Mouse (Mus musculus) kidney, embryonic 16.5 days (tissue): ENCODE results near the gene Mapk8ip2. TPM values are rescaled to one million over a fixed set of nuclear protein-coding genes. Genes with fewer than 3 reads are reported as not detected.

Source experiments
- ATAC-seq: fragments of 200-750 bp; cut with Nextera tagmentation; 2 replicates; pipeline ENCODE4 v1.8.0; 2017; ENCODE audit warnings: moderate TSS enrichment; ENCODE audit not compliant: low FRiP score, low TSS enrichment
- H3K27ac ChIP-seq: fragments of 300-500 bp; sonication (generic); 2 replicates; pipeline ENCODE4 v1.5.1; 2014; ENCODE audit warnings: low read length
- H3K27me3 ChIP-seq: fragments of 300-500 bp; sonication (generic); 2 replicates; pipeline ENCODE4 v1.6.1; 2014; ENCODE audit warnings: low read length, control low read depth, mixed read lengths; ENCODE audit not compliant: insufficient read depth
- H3K36me3 ChIP-seq: fragments of 300-500 bp; sonication (generic); 2 replicates; pipeline ENCODE4 v1.6.1; 2014; ENCODE audit warnings: low read length, control low read depth, mixed read lengths; ENCODE audit not compliant: insufficient read depth
- H3K4me1 ChIP-seq: fragments of 300-500 bp; sonication (generic); 2 replicates; pipeline ENCODE4 v1.6.1; 2014; ENCODE audit warnings: low read length, control low read depth, mixed read lengths; ENCODE audit not compliant: insufficient read depth
- H3K4me2 ChIP-seq: fragments of 300-500 bp; sonication (generic); replicated peaks from 2 replicates; pipeline ENCODE4 v1.6.1; 2014; ENCODE audit warnings: low read depth, low read length
- H3K4me3 ChIP-seq: fragments of 300-500 bp; sonication (generic); 2 replicates; pipeline ENCODE4 v1.5.1; 2014; ENCODE audit warnings: mild to moderate bottlenecking, low read length
- H3K9ac ChIP-seq: fragments of 300-500 bp; sonication (generic); replicated peaks from 2 replicates; pipeline ENCODE4 v1.6.1; 2014; ENCODE audit warnings: low read length
- H3K9me3 ChIP-seq: fragments of 300-500 bp; sonication (generic); 2 replicates; pipeline ENCODE4 v1.6.1; 2016; ENCODE audit warnings: low read length, control low read depth
- WGBS: fragments of 180-500 bp; shearing (Covaris S2); extraction: QIAGEN DNeasy Blood & Tissue Kit; methylation state at CpG from one replicate; pipeline ENCODE4 v1.1.7; 2014; 5-methylcytosine and 5-hydroxymethylcytosine counted together
- polyA plus RNA-seq: library from polyadenylated mRNA; unstranded; fragments of >200 nt; fragmentation: Nextera tagmentation; extraction: Ambion mirVana; gene quantifications from 2 replicates; pipeline ENCODE4 v1.2.1, GENCODE M21; 2015

The Mapk8ip2 gene
- polyA plus RNA-seq, 1 experiment from 2014 or later, result 0.92 TPM

- ATAC-seq, result no peak
- Histone ChIP-seq H3K4me2 (no peak overlapping the region), H3K4me1 (no peaks in the 10 kb centered on the region), H3K9me3 (no peaks in the 10 kb centered on the region), H3K36me3 (no peaks in the 10 kb centered on the region), H3K27me3 (no peaks in the 10 kb centered on the region), H3K27ac (no peak overlapping the region), H3K4me3 (no peak overlapping the region), H3K9ac (no peak overlapping the region)
- 57% methylated on average over 5 of the region's 5 CpGs for WGBS
Observed at GRCm38 (mm10) chr15:89463334-89464235, 9.9 kb downstream of the Mapk8ip2 start.

- Histone ChIP-seq H3K4me2 (no peak overlapping the region), H3K9ac (no peak overlapping the region), H3K4me3 (no peak overlapping the region), H3K36me3 (no peaks in the 10 kb centered on the region), H3K4me1 (no peaks in the 10 kb centered on the region), H3K27ac (no peak overlapping the region), H3K9me3 (no peaks in the 10 kb centered on the region), H3K27me3 (no peaks in the 10 kb centered on the region)
- 9% methylated on average over 1 of the region's 1 CpGs for WGBS
- no peak for ATAC-seq
Observed at GRCm38 (mm10) chr15:89465052-89465451, 11.3 kb downstream of the Mapk8ip2 start.

DNA sequence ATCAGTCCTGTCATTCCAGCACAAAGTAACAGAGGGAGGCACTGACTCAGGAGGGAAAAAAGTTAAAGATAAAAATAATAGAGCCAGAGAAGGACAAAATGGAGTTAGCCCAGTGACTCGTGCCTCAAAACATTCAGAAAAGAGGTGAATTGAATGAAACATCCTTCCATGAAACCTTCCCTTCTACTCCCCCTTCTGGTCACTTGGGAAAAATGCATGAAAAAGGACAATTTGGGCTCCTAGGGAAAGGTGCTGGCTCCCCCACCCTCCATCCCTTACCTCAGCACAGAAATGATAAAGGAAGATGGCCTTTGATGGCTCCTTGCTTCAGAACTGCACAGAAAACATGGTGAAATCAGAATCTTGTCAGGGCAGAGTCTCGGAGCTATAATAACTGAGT is 14.9 kb downstream of the Mapk8ip2 start:
- Histone ChIP-seq H3K36me3 (no peaks in the 10 kb centered on the region), H3K9me3 (no peaks in the 10 kb centered on the region), H3K4me1 (no peaks in the 10 kb centered on the region), H3K4me2 (no peak overlapping the region), H3K27me3 (no peaks in the 10 kb centered on the region), H3K27ac (no peak overlapping the region), H3K9ac (no peak overlapping the region), H3K4me3 (no peak overlapping the region)
- ATAC-seq, result no peak
- 35% methylated on average over 2 of the region's 2 CpGs for WGBS

DNA sequence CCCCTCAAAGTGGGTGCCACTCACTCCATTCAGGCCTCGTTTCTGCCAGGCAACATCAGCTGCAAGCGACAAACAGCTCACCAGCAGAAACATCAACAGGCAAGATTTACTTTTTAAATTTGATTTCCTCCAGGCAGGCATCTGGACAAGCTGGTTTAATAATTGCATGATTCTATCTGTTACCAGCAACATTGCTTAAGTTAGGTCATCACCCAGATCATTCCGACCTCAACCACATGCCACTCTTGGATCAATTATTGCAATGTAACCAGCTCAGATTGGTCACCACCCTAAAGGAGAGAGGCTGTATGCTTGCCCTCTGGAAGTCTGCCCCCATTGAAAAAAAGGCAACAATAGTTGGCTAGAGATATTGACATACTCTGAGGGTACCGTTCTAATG is 17.8 kb downstream of the Mapk8ip2 start:
- Histone ChIP-seq H3K27ac (no peak overlapping the region), H3K9me3 (no peaks in the 10 kb centered on the region), H3K36me3 (no peaks in the 10 kb centered on the region), H3K27me3 (no peaks in the 10 kb centered on the region), H3K9ac (no peak overlapping the region), H3K4me1 (peaks cover 7% of the 10 kb centered on the region), H3K4me3 (no peak overlapping the region), H3K4me2 (no peak overlapping the region)
- 83% methylated on average over 4 of the region's 4 CpGs for WGBS
- ATAC-seq, result no peak

DNA sequence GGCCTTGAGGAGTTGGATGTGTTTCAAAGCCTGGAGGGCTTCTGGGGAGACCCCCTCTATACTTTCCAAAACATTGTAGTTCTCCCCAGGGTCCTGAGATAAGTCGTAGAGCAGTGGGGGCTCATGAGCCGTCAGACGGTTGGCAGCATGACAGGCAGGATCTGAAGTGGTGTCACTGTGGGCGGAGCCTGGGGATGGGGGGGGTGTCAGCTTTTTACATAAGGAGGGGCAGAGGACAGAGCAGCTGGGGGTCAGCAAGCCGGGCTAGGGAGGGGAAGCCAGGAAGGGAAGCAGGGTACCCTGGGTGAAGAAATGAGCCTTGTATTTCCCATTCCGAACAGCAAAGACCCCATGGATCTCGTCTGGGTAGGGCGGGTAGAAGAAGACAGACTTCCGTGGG is 19.7 kb downstream of the Mapk8ip2 start:
- 88% methylated on average over 9 of the region's 9 CpGs for WGBS
- Histone ChIP-seq H3K9me3 (no peaks in the 10 kb centered on the region), H3K4me1 (peaks cover 7% of the 10 kb centered on the region), H3K9ac (no peak overlapping the region), H3K27me3 (no peaks in the 10 kb centered on the region), H3K4me2 (no peak overlapping the region), H3K27ac (no peak overlapping the region), H3K36me3 (no peaks in the 10 kb centered on the region), H3K4me3 (no peak overlapping the region)
- no peak for ATAC-seq

DNA sequence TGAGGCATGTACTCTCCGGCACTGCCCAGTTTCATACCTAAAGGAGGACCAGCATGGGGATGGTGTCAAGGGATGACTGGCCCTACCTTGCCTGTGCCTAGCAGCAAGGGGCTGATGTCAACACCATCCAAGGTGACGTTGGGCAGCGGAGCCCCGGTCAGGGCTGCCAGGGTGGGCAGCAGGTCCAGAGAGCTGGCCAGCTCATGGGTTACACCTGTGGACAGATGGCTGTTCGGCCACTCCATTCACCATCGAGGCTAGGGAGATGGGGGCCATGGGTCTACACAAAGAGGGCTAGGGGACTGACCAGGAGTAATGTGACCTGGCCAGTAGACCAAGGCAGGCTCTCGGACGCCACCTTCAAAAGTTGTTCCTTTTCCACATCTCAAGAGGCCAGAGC is 20.2 kb downstream of the Mapk8ip2 start:
- no peak for ATAC-seq
- H3K4me2 ChIP-seq, result no peak overlapping the region
- WGBS, result 96% methylated on average over 8 of the region's 8 CpGs
- H3K4me3 ChIP-seq, result no peak overlapping the region
- no peaks in the 10 kb centered on the region for H3K9me3 ChIP-seq
- no peaks in the 10 kb centered on the region for H3K36me3 ChIP-seq
- no peak overlapping the region for H3K27ac ChIP-seq
- H3K9ac ChIP-seq, result no peak overlapping the region
- peaks cover 7% of the 10 kb centered on the region for H3K4me1 ChIP-seq
- H3K27me3 ChIP-seq, result no peaks in the 10 kb centered on the region

- no peak for ATAC-seq
Observed at GRCm38 (mm10) chr15:89474596-89475292, 21.0 kb downstream of the Mapk8ip2 start.

DNA sequence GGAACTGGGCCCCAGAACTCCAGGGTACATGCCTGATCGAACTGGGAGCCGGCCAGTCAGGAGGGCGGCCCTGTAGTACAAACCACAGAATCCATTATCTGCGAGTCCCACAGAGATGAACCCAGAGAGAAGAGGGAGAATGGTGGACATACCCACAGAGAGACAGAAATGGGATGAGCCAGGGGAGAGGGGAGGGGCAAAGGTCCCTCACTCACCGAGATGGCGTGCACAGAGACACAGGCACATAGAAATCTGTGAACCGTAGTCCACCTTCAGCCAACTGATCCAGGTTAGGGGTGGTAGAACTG is 21.5 kb downstream of the Mapk8ip2 start:
- Histone ChIP-seq H3K4me2 (peak overlapping the region; percentile 94), H3K9ac (peak overlapping the region; percentile 80), H3K36me3 (no peaks in the 10 kb centered on the region), H3K9me3 (no peaks in the 10 kb centered on the region), H3K27me3 (no peaks in the 10 kb centered on the region), H3K27ac (no peak overlapping the region), H3K4me3 (peak overlapping the region; percentile 69), H3K4me1 (peaks cover 7% of the 10 kb centered on the region)
- WGBS, result 85% methylated on average over 7 of the region's 7 CpGs
- ATAC-seq, result no peak

More at GRCm38 (mm10) chr15:89474596-89475292, 21.0 kb downstream of the Mapk8ip2 start:
- WGBS, result 95% methylated on average over 19 of the region's 19 CpGs
- H3K9ac ChIP-seq, result no peak overlapping the region
- H3K36me3 ChIP-seq, result no peaks in the 10 kb centered on the region
- H3K4me2 ChIP-seq, result no peak overlapping the region
- no peaks in the 10 kb centered on the region for H3K27me3 ChIP-seq
- no peak overlapping the region for H3K27ac ChIP-seq
- H3K4me1 ChIP-seq, result peaks cover 7% of the 10 kb centered on the region
- no peak overlapping the region for H3K4me3 ChIP-seq
- no peaks in the 10 kb centered on the region for H3K9me3 ChIP-seq

DNA sequence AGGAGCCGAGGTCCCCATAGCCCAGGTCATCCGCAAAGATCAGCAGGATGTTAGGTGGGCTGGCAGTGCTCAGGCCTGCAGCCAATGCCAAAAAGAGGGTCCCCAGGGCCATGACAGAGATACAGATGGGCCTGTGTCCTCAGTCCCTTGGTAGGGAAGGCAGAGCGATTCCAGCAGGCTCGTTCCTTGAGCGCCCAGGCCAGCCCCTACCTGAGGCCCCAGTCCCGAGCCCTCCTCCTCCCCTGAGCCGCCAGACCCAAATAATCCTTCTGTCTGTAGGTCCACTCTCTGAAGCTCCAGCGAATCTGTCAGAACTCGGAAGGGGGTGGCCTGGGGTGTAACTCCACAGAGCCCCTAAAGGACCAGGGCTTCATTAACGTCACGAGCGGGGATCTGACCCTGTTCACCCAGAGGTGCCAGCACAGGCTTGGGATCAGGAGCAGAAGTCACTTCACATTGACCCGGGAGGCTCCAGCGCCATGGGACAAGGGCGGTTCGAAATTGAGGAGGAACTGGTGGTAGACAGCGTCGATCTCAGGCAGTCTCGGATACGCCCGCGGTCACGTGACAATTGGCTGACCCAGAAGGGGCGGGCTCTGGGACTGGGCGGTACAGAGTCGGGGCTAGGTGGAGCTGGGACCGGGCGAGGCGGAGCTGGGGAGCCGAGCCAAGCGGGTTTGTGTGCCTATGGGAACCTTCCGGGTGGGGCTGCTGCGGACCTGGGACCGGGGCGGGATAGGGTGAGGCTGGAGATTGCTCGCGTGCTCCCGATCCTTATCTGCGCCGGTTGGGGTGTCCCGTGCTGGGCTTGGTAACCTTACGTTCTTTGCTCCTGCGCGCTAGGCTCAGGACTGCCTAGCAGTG is 22.1 kb downstream of the Mapk8ip2 start:
- Histone ChIP-seq H3K4me3 (peak overlapping the region; percentile 69), H3K9me3 (no peaks in the 10 kb centered on the region), H3K9ac (peak overlapping the region; percentile 80), H3K4me1 (peaks cover 7% of the 10 kb centered on the region), H3K36me3 (no peaks in the 10 kb centered on the region), H3K27me3 (no peaks in the 10 kb centered on the region), H3K27ac (peak overlapping the region; percentile 68; the same call in 1 of the 2 replicates), H3K4me2 (peak overlapping the region; percentile 94)
- ATAC-seq, result peak; percentile 98
- 9% methylated on average over 42 of the region's 44 CpGs for WGBS
